Mouse (Mus musculus) mature B cell (primary cell): ENCODE measurements around the gene St6galnac6.

Experiments
- in situ Hi-C: fragments of 300-500 bp; cut with MboI; formaldehyde crosslinking; loops from 2 replicates; pipeline ENCODE4 v1.14.3; 2019

St6galnac6 gene

DNA sequence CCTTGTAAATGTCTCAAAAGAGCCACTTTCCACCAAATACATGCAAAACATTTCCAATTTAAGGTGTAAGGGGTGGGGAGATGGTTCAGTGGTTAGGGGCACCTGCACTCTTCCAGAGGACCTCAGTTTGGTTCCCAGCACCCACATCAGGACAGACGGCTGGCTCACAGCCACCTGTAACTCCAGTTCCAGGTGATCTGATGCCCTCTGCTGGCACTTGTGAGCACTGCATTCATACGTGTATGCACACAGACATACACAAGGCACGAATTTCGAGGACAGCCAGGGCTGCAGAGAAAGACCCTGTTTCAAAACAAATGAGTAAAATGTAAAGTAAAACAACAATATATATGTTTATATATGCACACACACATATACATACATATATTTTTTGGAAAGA, 18.1 kb downstream of the St6galnac6 start:
- in situ Hi-C loops, result no loop called here

GRCm38 (mm10) chr2:32618051-32618450, 18.5 kb downstream of the St6galnac6 start:
- in situ Hi-C loops, result no loop called here

DNA sequence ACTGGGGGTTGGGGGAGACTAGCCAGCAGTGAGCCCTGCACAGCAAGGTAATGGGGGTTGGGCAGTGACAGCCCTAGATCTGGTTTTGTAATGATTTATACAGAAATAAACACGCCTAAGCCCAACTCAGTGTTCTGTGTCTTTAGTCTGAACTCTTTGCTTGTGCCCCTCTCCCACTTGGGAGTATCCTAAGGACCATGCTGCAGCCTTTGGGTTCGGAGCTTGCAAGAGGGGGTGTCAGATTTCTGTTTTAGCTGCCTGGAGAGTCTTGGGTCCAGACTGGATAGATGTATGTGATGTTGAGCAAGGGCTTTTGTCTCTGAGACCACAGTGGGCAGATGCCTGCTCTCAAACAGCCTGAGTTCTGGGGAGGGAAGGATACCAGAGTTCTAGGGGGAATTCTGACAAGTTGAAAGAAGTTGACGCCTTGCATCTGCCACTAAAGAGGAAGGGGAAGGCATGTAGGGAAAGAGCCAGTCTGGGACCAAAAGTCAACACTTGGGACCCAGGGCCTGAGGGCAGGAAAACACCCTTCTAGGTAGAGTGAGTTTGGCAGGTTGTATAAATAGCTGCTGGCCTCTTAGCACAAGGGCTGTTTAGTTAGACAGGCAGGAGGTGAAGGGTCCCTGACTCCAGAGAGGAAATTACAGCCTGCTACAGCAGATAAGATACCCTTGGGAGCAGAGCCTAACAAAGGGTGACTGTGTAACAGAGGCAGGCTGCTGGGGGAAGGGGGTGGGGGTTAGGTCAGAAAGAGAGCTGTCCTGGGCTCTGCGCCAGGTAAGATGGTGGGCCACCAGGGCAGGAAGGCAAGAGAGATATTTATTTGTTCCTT, 21.4 kb downstream of the St6galnac6 start:
- in situ Hi-C loops, result no loop called here

GRCm38 (mm10) chr2:32621517-32621859, 22.0 kb downstream of the St6galnac6 start, which contains the start of gene Ak1:
Gene Ak1 (plus strand): TSS chr2:32621758.
- in situ Hi-C loops, result no loop called here

- in situ Hi-C loops, result no loop called here
Observed at GRCm38 (mm10) chr2:32624111-32624748, 24.7 kb downstream of the St6galnac6 start.

DNA sequence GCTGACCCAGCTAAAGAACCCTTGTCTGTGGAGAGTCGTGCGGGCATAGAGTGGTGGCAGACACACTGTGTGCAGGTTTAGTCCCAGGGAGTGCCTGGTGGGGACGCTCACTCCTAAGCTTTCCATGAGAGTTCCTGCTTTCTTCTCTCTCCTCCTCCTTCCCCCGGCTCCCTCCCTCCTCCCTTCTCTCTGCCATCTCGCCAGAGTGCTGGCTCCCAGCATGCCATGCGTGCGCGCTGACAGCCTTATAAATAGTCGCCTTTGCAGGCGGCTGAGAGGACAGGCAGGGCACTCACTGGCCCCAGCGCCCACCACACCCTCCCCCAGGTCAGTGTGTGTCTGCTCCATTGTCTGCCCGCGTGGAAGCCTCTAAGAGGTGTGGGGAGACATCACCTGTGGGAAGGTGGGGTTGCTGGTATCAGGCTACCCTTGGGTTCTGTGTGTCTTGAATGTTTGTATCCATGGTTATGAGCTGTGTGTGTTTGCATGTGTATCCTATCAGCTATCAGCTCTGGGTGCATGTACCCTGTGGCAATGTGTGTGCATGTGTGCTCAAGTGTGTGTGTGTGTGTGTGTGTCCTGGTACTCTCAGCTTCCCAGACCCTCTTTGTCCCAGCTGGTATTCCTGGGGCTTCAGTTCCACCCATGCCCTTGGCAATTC, 25.8 kb downstream of the St6galnac6 start:
- in situ Hi-C loops, result no loop called here

- in situ Hi-C loops, result no loop called here
Observed at GRCm38 (mm10) chr2:32625873-32626694, 26.6 kb downstream of the St6galnac6 start.

DNA sequence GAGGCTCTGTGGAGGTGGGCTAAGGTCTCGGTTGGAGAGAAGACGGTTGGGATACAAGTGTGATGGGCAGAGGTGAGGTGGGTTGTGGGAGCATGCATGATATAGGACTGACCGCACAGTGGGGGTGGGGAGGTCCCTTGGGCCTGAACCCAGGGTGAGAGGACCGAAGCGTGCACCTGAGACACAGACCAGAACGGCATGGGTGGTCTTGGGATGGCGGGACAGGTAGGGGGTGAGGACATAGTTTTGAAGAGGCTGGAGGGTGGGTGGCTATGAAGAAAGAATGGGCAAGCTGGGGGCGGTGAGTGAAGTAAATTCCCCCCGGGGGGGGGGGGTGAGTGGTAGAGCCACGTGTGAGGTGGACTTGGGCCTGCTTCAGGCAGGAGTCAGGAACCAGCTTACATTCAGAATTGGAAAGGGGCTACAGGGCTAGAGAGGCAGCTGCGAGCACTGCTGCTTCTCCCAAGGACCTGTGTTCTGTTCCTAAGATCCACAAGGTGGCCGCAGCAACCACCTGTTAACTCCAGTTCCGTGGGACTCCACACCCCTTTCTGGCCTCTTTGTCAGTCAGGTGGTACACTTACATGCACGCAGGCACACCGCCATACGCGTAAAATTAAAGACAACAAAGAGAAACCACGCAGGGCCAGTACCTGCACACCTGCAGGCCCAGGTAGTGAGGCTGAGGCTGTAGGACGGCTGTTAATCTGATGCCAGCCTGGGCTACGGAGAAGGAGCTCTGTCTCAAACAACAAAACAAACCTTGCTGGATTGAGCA, 27.9 kb downstream of the St6galnac6 start:
- in situ Hi-C loops, result no loop called here

DNA sequence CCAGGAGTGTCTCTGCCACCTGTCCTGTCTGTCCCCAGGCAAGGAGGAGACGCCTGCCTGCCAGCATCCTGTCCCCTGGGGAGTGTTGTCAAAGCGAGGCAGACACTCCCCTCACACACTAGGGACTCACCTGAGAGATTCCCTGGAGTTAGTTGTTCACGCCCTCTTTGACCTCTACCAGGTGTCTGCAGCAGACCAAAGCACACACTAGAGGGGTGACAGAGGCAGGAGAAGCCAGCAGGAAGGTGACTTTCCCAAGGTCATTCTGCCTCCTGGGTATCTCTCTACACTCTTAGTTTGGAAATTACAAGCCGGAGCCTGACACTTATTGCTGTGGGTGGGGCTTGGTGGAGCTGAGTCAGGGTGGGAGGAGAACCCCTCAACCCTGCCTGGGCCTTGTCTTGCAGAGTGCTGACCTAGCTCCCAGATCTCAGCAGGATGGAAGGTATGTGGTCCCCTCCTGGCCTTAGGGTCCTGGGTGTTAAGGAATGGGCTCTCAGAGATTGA, 28.6 kb downstream of the St6galnac6 start:
- in situ Hi-C loops, result no loop called here

DNA sequence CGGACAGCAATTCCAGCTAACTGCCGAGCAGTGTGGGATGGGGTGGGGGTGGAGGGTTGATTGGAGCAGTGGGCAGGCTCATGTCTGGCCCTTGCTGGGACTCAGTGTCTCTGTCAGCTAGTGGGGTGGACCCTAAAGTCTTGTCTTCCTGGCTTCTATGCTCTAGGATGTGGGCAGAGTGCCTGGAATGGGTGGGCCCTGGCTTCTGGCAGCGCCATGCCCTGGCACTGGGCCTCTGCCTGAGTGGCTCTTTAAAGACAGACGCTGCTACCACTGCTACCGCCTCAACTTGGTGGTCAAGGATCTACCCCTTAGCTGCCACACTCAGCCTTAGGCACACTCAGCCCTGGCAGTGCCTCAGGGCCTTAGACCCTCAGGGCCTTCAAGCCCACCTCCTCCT, 29.2 kb downstream of the St6galnac6 start:
- in situ Hi-C loops, result no loop called here

- in situ Hi-C loops, result no loop called here
Observed at GRCm38 (mm10) chr2:32629276-32629976, 29.9 kb downstream of the St6galnac6 start.

- in situ Hi-C loops, result loop anchor here (5.0 kb wide), 1 partner anchor 57 kb away; no protein-coding TSS in a partner anchor
Observed at GRCm38 (mm10) chr2:32630036-32630435, 30.5 kb downstream of the St6galnac6 start.

DNA sequence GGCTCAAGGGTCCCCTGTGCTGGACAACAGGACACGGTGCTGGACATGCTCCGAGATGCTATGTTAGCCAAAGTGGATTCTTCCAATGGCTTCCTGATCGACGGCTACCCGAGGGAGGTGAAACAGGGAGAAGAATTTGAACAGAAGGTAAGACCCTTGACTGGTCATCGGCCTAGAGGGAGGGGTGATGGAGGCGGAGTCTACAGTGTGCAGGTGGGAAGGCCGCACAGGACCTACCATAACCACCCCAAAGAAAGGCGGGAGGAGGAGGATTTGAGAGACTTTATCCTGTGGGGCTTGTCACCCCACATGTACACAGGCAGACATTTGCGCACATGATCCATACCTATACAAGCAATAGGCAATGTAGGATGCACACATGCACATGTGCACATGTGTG, 31.5 kb downstream of the St6galnac6 start:
- in situ Hi-C loops, result loop anchor here (5.0 kb wide), 1 partner anchor 56 kb away; no protein-coding TSS in a partner anchor

DNA sequence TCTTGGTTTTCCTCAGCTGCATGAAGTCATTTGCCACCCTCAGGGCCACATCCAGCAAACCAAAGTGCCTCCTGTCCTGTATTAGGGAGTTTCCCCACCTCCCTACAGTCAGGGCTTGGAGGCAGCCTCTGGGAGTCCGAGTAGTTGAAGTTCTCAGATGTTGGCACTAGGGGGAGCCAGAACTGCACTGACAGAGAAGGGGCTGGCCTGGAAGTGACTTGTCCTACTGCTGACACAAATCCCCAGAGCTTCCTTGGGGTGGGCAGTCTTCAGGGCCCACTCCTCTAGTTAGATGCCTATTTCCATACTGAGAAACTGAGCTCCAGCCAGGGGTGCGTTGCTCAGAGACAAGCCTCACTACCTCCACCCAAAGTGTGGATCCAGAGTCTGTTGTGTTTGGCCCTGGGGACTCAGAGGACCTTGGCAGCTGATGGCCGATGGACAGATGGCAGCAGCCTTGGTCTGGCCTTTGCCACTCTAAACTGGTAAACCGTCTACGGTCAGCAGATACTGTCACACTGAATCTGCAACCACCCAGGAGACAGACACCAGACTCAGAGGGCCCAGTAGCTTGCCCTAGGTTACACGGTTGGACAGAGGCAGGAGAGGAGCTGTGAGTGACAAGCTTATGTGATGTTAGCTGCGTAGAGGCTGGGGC, 32.4 kb downstream of the St6galnac6 start:
- in situ Hi-C loops, result loop anchor here (5.0 kb wide), 1 partner anchor 55 kb away; no protein-coding TSS in a partner anchor

DNA sequence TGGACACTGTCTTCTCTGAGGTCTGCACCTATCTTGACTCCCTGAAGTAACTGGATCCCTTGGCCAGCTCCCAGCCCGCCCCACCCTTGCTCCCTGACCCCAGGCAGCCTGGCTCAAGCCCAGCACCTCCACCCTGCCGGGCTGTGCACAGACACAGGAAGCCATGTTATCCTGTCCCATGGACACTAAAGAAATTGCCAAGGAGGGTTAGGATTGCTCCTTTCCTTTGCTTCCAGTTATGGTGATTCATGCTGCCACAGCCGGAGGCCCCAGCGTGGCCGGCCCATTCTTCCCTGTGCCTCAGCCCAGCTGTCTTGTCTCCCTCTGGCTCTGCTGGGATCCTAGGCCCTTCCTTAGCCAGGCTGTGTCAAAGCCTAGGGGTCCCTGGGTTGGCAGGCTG, 34.2 kb downstream of the St6galnac6 start:
- in situ Hi-C loops, result loop anchor here (5.0 kb wide), 1 partner anchor 54 kb away; no protein-coding TSS in a partner anchor

DNA sequence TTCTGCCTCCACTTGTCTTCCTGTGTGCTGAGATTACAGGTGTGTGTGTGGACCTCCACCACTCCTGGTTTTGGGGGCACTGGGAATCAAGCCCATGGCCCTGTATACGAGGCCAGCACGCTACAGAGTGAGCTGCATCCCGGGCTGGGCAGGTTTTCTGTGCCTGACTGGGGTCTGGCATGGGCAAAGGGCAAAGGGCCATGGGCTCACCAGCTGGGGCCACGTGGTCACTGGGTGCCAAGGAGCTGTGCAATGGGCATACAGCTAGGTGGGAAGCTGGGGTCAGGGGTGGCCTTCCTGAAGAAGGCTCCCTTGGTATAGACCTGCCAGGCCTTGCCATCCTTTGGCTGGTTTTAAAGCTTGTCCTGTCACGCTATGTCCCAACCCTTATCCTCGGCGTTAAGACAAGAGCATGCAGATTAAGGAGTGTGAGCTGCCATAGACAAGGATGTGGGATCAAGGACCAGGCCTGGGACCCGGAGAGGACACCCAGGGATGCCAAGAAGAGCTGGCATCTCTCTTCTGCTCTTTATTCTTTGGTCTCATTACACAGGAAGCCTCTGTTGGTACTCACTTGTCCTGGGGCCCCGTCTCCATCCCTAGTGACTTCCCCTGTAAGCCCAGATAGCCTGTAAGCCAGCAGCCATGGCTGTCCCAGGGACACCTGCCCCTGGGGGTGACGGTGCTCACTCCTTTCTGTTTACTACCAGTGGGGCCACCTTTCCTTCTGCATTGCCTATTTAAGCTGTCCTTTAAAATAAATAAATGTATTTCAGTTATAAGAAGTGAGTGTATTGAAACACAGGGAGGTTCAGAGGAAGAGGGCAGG, 35.0 kb downstream of the St6galnac6 start:
- in situ Hi-C loops, result loop anchor here (5.0 kb wide), 1 partner anchor 53 kb away; no protein-coding TSS in a partner anchor

DNA sequence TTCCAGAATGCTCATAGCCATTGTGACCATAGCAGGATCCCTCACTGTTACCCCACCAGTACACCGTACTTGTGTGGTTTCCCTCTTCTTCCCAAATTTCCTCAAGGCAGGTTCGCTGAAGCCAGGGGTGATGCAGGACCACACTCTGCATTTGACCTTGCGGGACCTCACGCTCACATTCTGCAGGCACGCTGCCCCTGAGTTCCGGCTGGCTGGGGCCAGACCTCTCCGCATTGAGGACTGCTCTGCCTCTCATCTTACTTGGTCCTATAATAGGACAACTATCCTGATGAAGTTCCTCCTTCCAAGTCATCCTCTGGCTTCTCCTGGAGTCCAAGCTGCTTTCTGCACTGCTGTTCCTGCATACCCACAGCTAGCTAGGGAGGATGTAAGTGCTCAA, 37.1 kb downstream of the St6galnac6 start:
- in situ Hi-C loops, result no loop called here

GRCm38 (mm10) chr2:32637778-32638281, 38.3 kb downstream of the St6galnac6 start:
- in situ Hi-C loops, result no loop called here
